Mouse (Mus musculus) CH12.LX (cell line): ENCODE results near the gene Olfr1201. TPM values are rescaled to one million over a fixed set of nuclear protein-coding genes. Genes with fewer than 3 reads are reported as not detected.

Experiments
- DNase-seq: peaks from one replicate; pipeline ENCODE4 v3.0.0-alpha.2; 2013; ENCODE audit errors: extremely low read depth
- H3K27ac ChIP-seq: 2 replicates; pipeline ENCODE4 v1.5.1; 2012; ENCODE audit warnings: low read depth, mild to moderate bottlenecking, control low read depth, moderate library complexity; ENCODE audit not compliant: insufficient read depth
- H3K27me3 ChIP-seq: replicated peaks from 2 replicates; pipeline ENCODE3; 2012; ENCODE audit warnings: inconsistent platforms
- H3K36me3 ChIP-seq, 2 experiments: replicated peaks in 1 of 2; 2 replicates each; pipeline versions ENCODE3 to v1.6.1; 2012; ENCODE audit warnings: inconsistent platforms in 1 of 2, low read length in 1 of 2, mild to moderate bottlenecking in 1 of 2, mixed read lengths in 1 of 2, moderate library complexity in 1 of 2; ENCODE audit not compliant: control insufficient read depth in 1 of 2, insufficient read depth in 1 of 2
- H3K4me1 ChIP-seq, 2 experiments: 2 replicates each; pipeline ENCODE4 v1.6.1; 2012; ENCODE audit warnings: inconsistent platforms in 1 of 2, moderate library complexity in 1 of 2; ENCODE audit not compliant: insufficient read depth in 2 of 2, control insufficient read depth in 1 of 2
- H3K4me2 ChIP-seq: 2 replicates; pipeline ENCODE4 v1.6.1; 2012; ENCODE audit warnings: low read depth, mild to moderate bottlenecking, control low read depth; ENCODE audit not compliant: poor library complexity, insufficient read depth, severe bottlenecking
- H3K4me3 ChIP-seq, 3 experiments: fragments of 150-350 bp in 1 of 3; sonication (generic) in 1 of 3; replicated peaks in 1 of 3; 2 replicates each; pipeline versions ENCODE3 to v1.5.1; 2011 to 2012; ENCODE audit warnings: low read depth in 2 of 3, low read length in 2 of 3, mild to moderate bottlenecking in 2 of 3, moderate library complexity in 2 of 3, control low read depth in 1 of 3, improper control_type of control experiment in 1 of 3, inconsistent platforms in 1 of 3, mixed read lengths in 1 of 3; ENCODE audit not compliant: poor library complexity in 1 of 3
- H3K79me2 ChIP-seq: replicated peaks from 2 replicates; pipeline ENCODE4 v1.6.1; 2012; ENCODE audit warnings: mild to moderate bottlenecking, moderate library complexity; ENCODE audit not compliant: control insufficient read depth, poor library complexity, insufficient read depth, severe bottlenecking; ENCODE audit errors: extremely low read depth
- H3K9ac ChIP-seq: 2 replicates; pipeline ENCODE4 v1.6.1; 2012; ENCODE audit warnings: low read depth, mild to moderate bottlenecking, control low read depth, moderate library complexity; ENCODE audit not compliant: insufficient read depth
- H3K9me3 ChIP-seq: replicated peaks from 2 replicates; pipeline ENCODE3; 2012; ENCODE audit warnings: low read length, inconsistent platforms, mixed read lengths
- CHD2 ChIP-seq: IDR thresholded peaks from 2 replicates; pipeline ENCODE4 v1.6.1; 2011; ENCODE audit warnings: low read length, improper control_type of control experiment
- CTCF ChIP-seq, 2 experiments: IDR thresholded peaks in 1 of 2; conservative IDR thresholded peaks in 1 of 2; 2 replicates each; pipeline ENCODE4 v1.5.1; 2011 to 2012; ENCODE audit warnings: low read depth in 2 of 2, low read length in 2 of 2, improper control_type of control experiment in 1 of 2, inconsistent platforms in 1 of 2, mild to moderate bottlenecking in 1 of 2, moderate library complexity in 1 of 2
- ELF1 ChIP-seq: IDR thresholded peaks from 2 replicates; pipeline ENCODE4 v1.6.1; 2014; ENCODE audit warnings: low read depth, mild to moderate bottlenecking, inconsistent platforms, low read length, improper control_type of control experiment
- ETS1 ChIP-seq: conservative IDR thresholded peaks from 2 replicates; pipeline ENCODE4 v1.6.1; 2012; ENCODE audit warnings: low read depth, mild to moderate bottlenecking, inconsistent platforms, low read length, improper control_type of control experiment, moderate library complexity
- GABPA ChIP-seq: IDR thresholded peaks from 2 replicates; pipeline ENCODE4 v1.6.1; 2012; ENCODE audit warnings: low read depth, low read length, improper control_type of control experiment, inconsistent platforms; ENCODE audit not compliant: insufficient replicate concordance
- IRF4 ChIP-seq: IDR thresholded peaks from 2 replicates; pipeline ENCODE4 v1.6.1; 2014; ENCODE audit warnings: low read depth, mild to moderate bottlenecking, inconsistent platforms, low read length, improper control_type of control experiment
- JUN ChIP-seq: IDR thresholded peaks from 2 replicates; pipeline ENCODE4 v1.6.1; 2011; ENCODE audit warnings: low read depth, mild to moderate bottlenecking, low read length, improper control_type of control experiment, moderate library complexity; ENCODE audit not compliant: insufficient read depth
- JUND ChIP-seq: conservative IDR thresholded peaks from 2 replicates; pipeline ENCODE4 v1.6.1; 2011; ENCODE audit warnings: low read depth, low read length, improper control_type of control experiment
- KAT2A ChIP-seq: IDR thresholded peaks from 2 replicates; pipeline ENCODE4 v1.6.1; 2012; ENCODE audit warnings: low read length, improper control_type of control experiment, inconsistent platforms; ENCODE audit not compliant: insufficient replicate concordance
- MAX ChIP-seq: IDR thresholded peaks from 2 replicates; pipeline ENCODE4 v1.6.1; 2011; ENCODE audit warnings: low read length, improper control_type of control experiment
- MXI1 ChIP-seq: IDR thresholded peaks from 2 replicates; pipeline ENCODE4 v1.6.1; 2011; ENCODE audit warnings: mild to moderate bottlenecking, low read depth, low read length, improper control_type of control experiment
- MYC ChIP-seq: IDR thresholded peaks from 2 replicates; pipeline ENCODE4 v1.6.1; 2011; ENCODE audit warnings: low read depth, mild to moderate bottlenecking, improper control_type of control experiment, low read length
- NRF1 ChIP-seq: IDR thresholded peaks from 2 replicates; pipeline ENCODE4 v1.6.1; 2014; ENCODE audit warnings: low read depth, mild to moderate bottlenecking, inconsistent platforms, low read length, improper control_type of control experiment, moderate library complexity
- PAX5 ChIP-seq: IDR thresholded peaks from 2 replicates; pipeline ENCODE4 v1.6.1; 2012; ENCODE audit warnings: low read length, inconsistent platforms, mixed read lengths
- POLR2A ChIP-seq: IDR thresholded peaks from 2 replicates; pipeline ENCODE4 v1.6.1; 2011; ENCODE audit warnings: low read depth, mild to moderate bottlenecking, improper control_type of control experiment, low read length
- POLR2AphosphoS2 ChIP-seq: IDR thresholded peaks from 2 replicates; pipeline ENCODE4 v1.6.1; 2011; ENCODE audit warnings: low read depth, low read length, improper control_type of control experiment
- RCOR1 ChIP-seq: conservative IDR thresholded peaks from 2 replicates; pipeline ENCODE4 v1.6.1; 2012; ENCODE audit warnings: low read depth, mild to moderate bottlenecking, inconsistent platforms, low read length, improper control_type of control experiment
- SMC3 ChIP-seq: IDR thresholded peaks from 2 replicates; pipeline ENCODE4 v1.6.1; 2011; ENCODE audit warnings: low read depth, low read length, improper control_type of control experiment
- TCF12 ChIP-seq: IDR thresholded peaks from 2 replicates; pipeline ENCODE4 v1.6.1; 2014; ENCODE audit warnings: low read depth, mild to moderate bottlenecking, inconsistent platforms, low read length, improper control_type of control experiment
- UBTF ChIP-seq: IDR thresholded peaks from 2 replicates; pipeline ENCODE4 v1.6.1; 2012; ENCODE audit warnings: low read depth, mild to moderate bottlenecking, inconsistent platforms, low read length, improper control_type of control experiment, moderate library complexity
- USF1 ChIP-seq: IDR thresholded peaks from 2 replicates; pipeline ENCODE4 v1.6.1; 2014; ENCODE audit warnings: low read depth, mild to moderate bottlenecking, inconsistent platforms, low read length, improper control_type of control experiment
- ZKSCAN1 ChIP-seq: IDR thresholded peaks from 2 replicates; pipeline ENCODE4 v1.6.1; 2012; ENCODE audit warnings: low read depth, inconsistent platforms, low read length, improper control_type of control experiment, borderline replicate concordance
- ZNF384 ChIP-seq: IDR thresholded peaks from 2 replicates; pipeline ENCODE4 v1.6.1; 2012; ENCODE audit warnings: low read depth, low read length, improper control_type of control experiment, inconsistent platforms
- dilution Hi-C: fragments of 300-500 bp; cut with MboI; formaldehyde crosslinking; loops from 2 replicates; pipeline ENCODE4 v1.14.3; 2020; ENCODE audit warnings: low sequenced_read_pairs; ENCODE audit not compliant: extremely low pct_unique_long_range_greater_than_20kb, extremely low pct_ligation_motif_present
- in situ Hi-C: fragments of 300-500 bp; cut with MboI; formaldehyde crosslinking; loops from 3 replicates; pipeline ENCODE4 v1.14.3; 2019; ENCODE audit warnings: low sequenced_read_pairs, low pct_ligation_motif_present, low pct_unique_long_range_greater_than_20kb, mixed read lengths
- polyA plus RNA-seq: library from polyadenylated mRNA; unstranded; fragments of >175 nt; gene quantifications from 2 replicates; pipeline ENCODE4 v1.2.1, GENCODE M21; 2012; ENCODE audit warnings: low read depth; ENCODE audit not compliant: insufficient read length
- total RNA-seq, 2 experiments: library from RNA; depleted of rRNA; stranded (reverse); fragments of 300-350 nt in 1 of 2; fragments of >200 nt in 1 of 2; gene quantifications; 2 replicates each; pipeline ENCODE4 v1.2.3; 2012 to 2014

The Olfr1201 gene
- total RNA-seq (2012; rRNA removed) (not detected in 2 replicates), total RNA-seq (2014; rRNA removed) (not detected in 2 replicates), polyA plus RNA-seq (not detected in 2 replicates)

GRCm38 (mm10) chr2:88792736-88793135, at the start of gene Olfr1201:
Gene Olfr1201, plus strand, starts transcription at chr2:88793036.
- TF ChIP-seq MXI1: no peak
- TF ChIP-seq ZNF384: no peak
- TF ChIP-seq NRF1: no peak
- no peak for TF ChIP-seq JUN
- no peak for TF ChIP-seq CHD2
- no peak for TF ChIP-seq KAT2A
- no peak for TF ChIP-seq PAX5
- TF ChIP-seq USF1: no peak
- TF ChIP-seq POLR2AphosphoS2: no peak
- no peak for TF ChIP-seq SMC3
- no peak for TF ChIP-seq UBTF
- TF ChIP-seq TCF12: no peak
- no peak for TF ChIP-seq POLR2A
- TF ChIP-seq ELF1: no peak
- no peak for TF ChIP-seq RCOR1
- TF ChIP-seq CTCF (conservative IDR thresholded peaks at IDR 0.05 in 1 of 2, IDR thresholded peaks at IDR 0.05 in 1 of 2; ENCODE audit: low read depth in 2 of 2, low read length in 2 of 2): no peak
- no peak for TF ChIP-seq ETS1
- no peak for TF ChIP-seq MAX
- no peak for TF ChIP-seq MYC
- TF ChIP-seq, all 38 proteins: peak for 0
- H3K4me3 ChIP-seq: no peak within 1 kb of the TSS
- no peaks in the 10 kb centered on the region for H3K4me1 ChIP-seq
- H3K9me3 ChIP-seq: peaks cover 19% of the 10 kb centered on the region
- H3K27me3 ChIP-seq: no peaks in the 10 kb centered on the region
- H3K27ac ChIP-seq: no peak within 1 kb of the TSS
- no peaks in the 10 kb centered on the region for H3K36me3 ChIP-seq
- in situ Hi-C loops (no loop called here), dilution Hi-C loops (no loop called here)
- no peak within 1 kb of the TSS for H3K4me2 ChIP-seq
- no peak for DNase-seq
- H3K79me2 ChIP-seq: no peaks in the 10 kb centered on the region
- no peak within 1 kb of the TSS for H3K9ac ChIP-seq

GRCm38 (mm10) chr2:88743379-88743778, 49.5 kb upstream of the Olfr1201 start:
- Histone ChIP-seq H3K9me3 (peaks cover 30% of the 10 kb centered on the region), H3K36me3 (no peaks in the 10 kb centered on the region), H3K27ac (no peak overlapping the region), H3K4me3 (no peak overlapping the region), H3K4me2 (no peak overlapping the region), H3K79me2 (no peaks in the 10 kb centered on the region), H3K9ac (no peak overlapping the region), H3K27me3 (no peaks in the 10 kb centered on the region), H3K4me1 (no peaks in the 10 kb centered on the region)
- in situ Hi-C loops: no loop called here
- dilution Hi-C loops: no loop called here
- DNase-seq: no peak
- TF ChIP-seq ZKSCAN1: no peak
- TF ChIP-seq IRF4: no peak
- no peak for TF ChIP-seq ELF1
- TF ChIP-seq JUN: no peak
- no peak for TF ChIP-seq JUND
- no peak for TF ChIP-seq GABPA
